Mouse (Mus musculus) CH12.LX (cell line): ENCODE data around the gene Slfn4. TPM values are rescaled to one million over a fixed set of nuclear protein-coding genes. Genes with fewer than 3 reads are reported as not detected.
"Not testable (repeated sequence)": the region's sequence is repeated elsewhere in the genome, so short reads cannot be mapped to it uniquely, and the experiment has no call there.

Experiments
- DNase-seq: peaks from one replicate; pipeline ENCODE4 v3.0.0-alpha.2; 2013; ENCODE audit errors: extremely low read depth
- H3K27ac ChIP-seq: 2 replicates; pipeline ENCODE4 v1.5.1; 2012; ENCODE audit warnings: low read depth, mild to moderate bottlenecking, control low read depth, moderate library complexity; ENCODE audit not compliant: insufficient read depth
- H3K27me3 ChIP-seq: replicated peaks from 2 replicates; pipeline ENCODE3; 2012; ENCODE audit warnings: inconsistent platforms
- H3K36me3 ChIP-seq, 2 experiments: replicated peaks in 1 of 2; 2 replicates each; pipeline versions ENCODE3 to v1.6.1; 2012; ENCODE audit warnings: inconsistent platforms in 1 of 2, low read length in 1 of 2, mild to moderate bottlenecking in 1 of 2, mixed read lengths in 1 of 2, moderate library complexity in 1 of 2; ENCODE audit not compliant: control insufficient read depth in 1 of 2, insufficient read depth in 1 of 2
- H3K4me1 ChIP-seq, 2 experiments: 2 replicates each; pipeline ENCODE4 v1.6.1; 2012; ENCODE audit warnings: inconsistent platforms in 1 of 2, moderate library complexity in 1 of 2; ENCODE audit not compliant: insufficient read depth in 2 of 2, control insufficient read depth in 1 of 2
- H3K4me2 ChIP-seq: 2 replicates; pipeline ENCODE4 v1.6.1; 2012; ENCODE audit warnings: low read depth, mild to moderate bottlenecking, control low read depth; ENCODE audit not compliant: poor library complexity, insufficient read depth, severe bottlenecking
- H3K4me3 ChIP-seq, 3 experiments: fragments of 150-350 bp in 1 of 3; sonication (generic) in 1 of 3; replicated peaks in 1 of 3; 2 replicates each; pipeline versions ENCODE3 to v1.5.1; 2011 to 2012; ENCODE audit warnings: low read depth in 2 of 3, low read length in 2 of 3, mild to moderate bottlenecking in 2 of 3, moderate library complexity in 2 of 3, control low read depth in 1 of 3, improper control_type of control experiment in 1 of 3, inconsistent platforms in 1 of 3, mixed read lengths in 1 of 3; ENCODE audit not compliant: poor library complexity in 1 of 3
- H3K79me2 ChIP-seq: replicated peaks from 2 replicates; pipeline ENCODE4 v1.6.1; 2012; ENCODE audit warnings: mild to moderate bottlenecking, moderate library complexity; ENCODE audit not compliant: control insufficient read depth, poor library complexity, insufficient read depth, severe bottlenecking; ENCODE audit errors: extremely low read depth
- H3K9ac ChIP-seq: 2 replicates; pipeline ENCODE4 v1.6.1; 2012; ENCODE audit warnings: low read depth, mild to moderate bottlenecking, control low read depth, moderate library complexity; ENCODE audit not compliant: insufficient read depth
- H3K9me3 ChIP-seq: replicated peaks from 2 replicates; pipeline ENCODE3; 2012; ENCODE audit warnings: low read length, inconsistent platforms, mixed read lengths
- CHD1 ChIP-seq: IDR thresholded peaks from 2 replicates; pipeline ENCODE4 v1.6.1; 2012; ENCODE audit warnings: low read depth, low read length, improper control_type of control experiment, inconsistent platforms
- CHD2 ChIP-seq: IDR thresholded peaks from 2 replicates; pipeline ENCODE4 v1.6.1; 2011; ENCODE audit warnings: low read length, improper control_type of control experiment
- CTCF ChIP-seq, 2 experiments: IDR thresholded peaks in 1 of 2; conservative IDR thresholded peaks in 1 of 2; 2 replicates each; pipeline ENCODE4 v1.5.1; 2011 to 2012; ENCODE audit warnings: low read depth in 2 of 2, low read length in 2 of 2, improper control_type of control experiment in 1 of 2, inconsistent platforms in 1 of 2, mild to moderate bottlenecking in 1 of 2, moderate library complexity in 1 of 2
- EP300 ChIP-seq: IDR thresholded peaks from 2 replicates; pipeline ENCODE4 v1.6.1; 2011; ENCODE audit warnings: low read length, improper control_type of control experiment
- GABPA ChIP-seq: IDR thresholded peaks from 2 replicates; pipeline ENCODE4 v1.6.1; 2012; ENCODE audit warnings: low read depth, low read length, improper control_type of control experiment, inconsistent platforms; ENCODE audit not compliant: insufficient replicate concordance
- MAZ ChIP-seq: IDR thresholded peaks from 2 replicates; pipeline ENCODE4 v1.6.1; 2012; ENCODE audit warnings: low read depth, mild to moderate bottlenecking, inconsistent platforms, low read length, improper control_type of control experiment, moderate library complexity
- POLR2A ChIP-seq: IDR thresholded peaks from 2 replicates; pipeline ENCODE4 v1.6.1; 2011; ENCODE audit warnings: low read depth, mild to moderate bottlenecking, improper control_type of control experiment, low read length
- POLR2AphosphoS2 ChIP-seq: IDR thresholded peaks from 2 replicates; pipeline ENCODE4 v1.6.1; 2011; ENCODE audit warnings: low read depth, low read length, improper control_type of control experiment
- RAD21 ChIP-seq: IDR thresholded peaks from 2 replicates; pipeline ENCODE4 v1.6.1; 2011; ENCODE audit warnings: low read depth, mild to moderate bottlenecking, low read length, improper control_type of control experiment, moderate library complexity
- RCOR1 ChIP-seq: conservative IDR thresholded peaks from 2 replicates; pipeline ENCODE4 v1.6.1; 2012; ENCODE audit warnings: low read depth, mild to moderate bottlenecking, inconsistent platforms, low read length, improper control_type of control experiment
- SIN3A ChIP-seq: IDR thresholded peaks from 2 replicates; pipeline ENCODE4 v1.6.1; 2012; ENCODE audit warnings: low read length, improper control_type of control experiment, inconsistent platforms
- SMC3 ChIP-seq: IDR thresholded peaks from 2 replicates; pipeline ENCODE4 v1.6.1; 2011; ENCODE audit warnings: low read depth, low read length, improper control_type of control experiment
- TBP ChIP-seq: conservative IDR thresholded peaks from 2 replicates; pipeline ENCODE4 v1.6.1; 2011; ENCODE audit warnings: low read depth, low read length, improper control_type of control experiment
- ZC3H11A ChIP-seq: IDR thresholded peaks from 2 replicates; pipeline ENCODE4 v1.6.1; 2012; ENCODE audit warnings: low read depth, mild to moderate bottlenecking, inconsistent platforms, low read length, improper control_type of control experiment
- dilution Hi-C: fragments of 300-500 bp; cut with MboI; formaldehyde crosslinking; loops from 2 replicates; pipeline ENCODE4 v1.14.3; 2020; ENCODE audit warnings: low sequenced_read_pairs; ENCODE audit not compliant: extremely low pct_unique_long_range_greater_than_20kb, extremely low pct_ligation_motif_present
- in situ Hi-C: fragments of 300-500 bp; cut with MboI; formaldehyde crosslinking; loops from 3 replicates; pipeline ENCODE4 v1.14.3; 2019; ENCODE audit warnings: low sequenced_read_pairs, low pct_ligation_motif_present, low pct_unique_long_range_greater_than_20kb, mixed read lengths
- polyA plus RNA-seq: library from polyadenylated mRNA; unstranded; fragments of >175 nt; gene quantifications from 2 replicates; pipeline ENCODE4 v1.2.1, GENCODE M21; 2012; ENCODE audit warnings: low read depth; ENCODE audit not compliant: insufficient read length
- total RNA-seq, 2 experiments: library from RNA; depleted of rRNA; stranded (reverse); fragments of 300-350 nt in 1 of 2; fragments of >200 nt in 1 of 2; gene quantifications; 2 replicates each; pipeline ENCODE4 v1.2.3; 2012 to 2014

The Slfn4 gene
- total and polyA plus RNA-seq, 3 experiments: not detected

DNA sequence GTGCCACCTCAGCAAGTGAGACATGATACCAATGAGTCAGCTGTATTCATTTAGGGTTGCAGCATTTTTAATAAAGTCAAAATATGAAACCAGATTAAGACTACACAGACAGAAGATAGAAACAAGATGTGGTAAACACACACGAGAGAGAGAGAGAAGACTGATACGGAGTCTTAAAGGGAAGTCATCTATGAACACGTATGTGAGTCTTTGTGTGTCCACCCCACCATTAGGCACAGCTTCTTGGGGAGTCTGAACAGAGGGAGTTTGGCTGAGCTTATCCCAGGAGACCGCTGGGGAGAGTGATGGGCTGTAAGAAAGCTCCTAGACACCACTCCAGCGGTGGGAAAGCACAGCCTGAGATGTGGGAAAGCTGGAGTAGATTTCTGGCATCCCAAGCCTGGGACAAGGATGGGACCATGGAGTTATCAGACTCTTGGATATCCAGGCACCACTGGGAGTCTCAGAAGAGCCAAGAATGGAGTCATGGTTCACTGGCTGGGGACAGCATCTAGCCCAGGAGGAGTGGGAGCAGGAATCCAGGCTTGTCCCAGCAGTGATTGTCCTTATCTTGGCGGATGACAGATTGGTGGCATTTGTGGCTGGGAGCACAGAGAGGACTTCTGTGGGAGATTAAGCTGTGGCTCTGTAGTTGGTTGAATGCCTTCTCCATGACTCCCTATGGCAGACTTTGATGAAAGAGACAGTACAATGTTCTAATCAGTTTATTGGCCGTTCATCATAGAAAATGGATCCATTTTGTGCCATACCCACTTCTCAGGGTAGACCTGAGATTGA, 53.1 kb downstream of the Slfn4 start:
- no peak for DNase-seq
- Histone ChIP-seq H3K4me3 (no peak overlapping the region), H3K4me1 (peaks cover 10 to 51% of the 10 kb centered on the region in 2 experiments), H3K9ac (no peak overlapping the region), H3K36me3 (peaks cover 50 to 65% of the 10 kb centered on the region in 2 experiments), H3K27ac (peak overlapping the region; percentile 38; the same call in 1 of the 2 replicates), H3K4me2 (no peak overlapping the region), H3K9me3 (no peaks in the 10 kb centered on the region), H3K79me2 (peaks cover 62% of the 10 kb centered on the region), H3K27me3 (no peaks in the 10 kb centered on the region)
- in situ Hi-C loops: no loop called here
- dilution Hi-C loops: no loop called here
- TF ChIP-seq POLR2AphosphoS2: peak; percentile 94
- no peak for TF ChIP-seq EP300
- 0 out of 2 replicates have a peak, but pooled peaks have one; percentile 32 for TF ChIP-seq CHD2
- no peak for TF ChIP-seq TBP
- TF ChIP-seq RCOR1: no peak
- TF ChIP-seq POLR2A: peak; percentile 25; the same call in 1 of the 2 replicates
- TF ChIP-seq GABPA: no peak
- TF ChIP-seq CHD1: no peak
- TF ChIP-seq MAZ: no peak

DNA sequence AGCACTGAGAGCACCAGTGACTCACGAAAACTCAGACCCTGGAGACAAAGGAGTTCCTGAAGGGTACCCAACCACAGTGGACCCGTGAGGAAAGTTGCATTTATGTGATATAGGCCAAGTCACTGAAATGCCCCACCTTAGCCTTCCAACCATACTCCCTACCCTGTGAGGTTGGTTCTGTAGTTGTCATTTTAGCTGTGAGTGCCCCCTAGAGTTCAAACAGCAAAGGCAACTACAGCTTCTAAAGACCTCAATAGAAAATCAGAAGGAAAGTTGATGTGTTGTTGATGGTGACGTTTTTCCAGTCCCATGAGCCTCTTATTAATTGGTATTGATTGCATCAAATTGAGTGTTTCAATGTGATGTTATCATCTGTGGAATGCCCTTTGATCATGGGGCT, 56.0 kb downstream of the Slfn4 start:
- no peak overlapping the region for H3K27ac ChIP-seq
- TF ChIP-seq SMC3 (peak; percentile 35), SIN3A (no peak), ZC3H11A (no peak), RAD21 (peak; percentile 68), CTCF (conservative IDR thresholded peaks at IDR 0.05 in 1 of 2, IDR thresholded peaks at IDR 0.05 in 1 of 2; ENCODE audit: low read depth in 2 of 2, low read length in 2 of 2) (peak; percentile 58 to 85; a peak in 3 of 4 replicates)
- no peaks in the 10 kb centered on the region for H3K9me3 ChIP-seq
- peak; percentile 68 for DNase-seq
- peaks cover 50 to 62% of the 10 kb centered on the region in 2 experiments for H3K36me3 ChIP-seq
- H3K79me2 ChIP-seq: peaks cover 59% of the 10 kb centered on the region
- dilution Hi-C loops: no loop called here
- no peak overlapping the region for H3K4me2 ChIP-seq
- H3K4me3 ChIP-seq: no peak overlapping the region
- no peaks in the 10 kb centered on the region for H3K27me3 ChIP-seq
- H3K9ac ChIP-seq: no peak overlapping the region
- in situ Hi-C loops: no loop called here
- peaks cover 10 to 54% of the 10 kb centered on the region in 2 experiments for H3K4me1 ChIP-seq

DNA sequence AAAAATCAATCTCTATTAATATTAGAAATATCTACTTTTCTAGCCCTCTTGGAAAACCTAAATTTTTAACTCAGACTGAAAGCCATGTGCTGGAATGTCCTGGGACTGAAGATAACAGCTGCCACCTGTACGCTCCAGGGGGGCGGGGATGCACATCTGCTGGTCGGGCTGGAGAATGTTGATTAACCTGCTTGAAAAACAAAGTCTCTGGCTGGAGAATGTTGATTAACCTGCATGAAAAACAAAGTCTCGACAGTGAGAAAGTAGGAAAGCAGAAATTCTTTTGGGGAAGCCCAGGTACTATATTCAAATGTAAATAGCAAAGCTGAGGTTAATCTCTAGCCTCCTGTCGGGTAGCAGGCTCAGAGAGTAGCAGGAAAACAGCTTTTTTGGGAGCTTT, 58.6 kb downstream of the Slfn4 start:
- DNase-seq, H3K4me2 ChIP-seq, H3K27ac ChIP-seq, H3K9ac ChIP-seq, dilution Hi-C loops, H3K9me3 ChIP-seq, H3K4me3 ChIP-seq, H3K27me3 ChIP-seq, in situ Hi-C loops: not testable (repeated sequence)
- Histone ChIP-seq H3K4me1 (peaks cover 5 to 49% of the 10 kb centered on the region in 2 experiments), H3K36me3 (peaks cover 44 to 57% of the 10 kb centered on the region in 2 experiments), H3K79me2 (peaks cover 61% of the 10 kb centered on the region)
